Mouse (Mus musculus): Measurements from ENCODE around the gene Gab1. TPM values are rescaled to one million over a fixed set of nuclear protein-coding genes. Genes with fewer than 3 reads are reported as not detected.
A peak's percentile ranks its signal among the peaks of the same experiment; 100 is the strongest.
"Not testable (repeated sequence)": the region's sequence is repeated elsewhere in the genome, so short reads cannot be mapped to it uniquely, and the experiment has no call there.

Gene Gab1
- polyA plus RNA-seq, 1 experiment from 2014 or later: 12.8 TPM

- Histone ChIP-seq H3K36me3 (no peaks in the 10 kb centered on the region), H3K4me3 (no peak overlapping the region), H3K4me2 (no peak overlapping the region), H3K9me3 (no peaks in the 10 kb centered on the region), H3K27me3 (no peaks in the 10 kb centered on the region), H3K9ac (no peak overlapping the region), H3K27ac (replicated peaks) (no peak overlapping the region), H3K4me1 (replicated peaks) (no peaks in the 10 kb centered on the region)
- peak; percentile 72 for ATAC-seq (ENCODE audit: low read depth)
- WGBS: 34% methylated on average over 9 of the region's 9 CpGs
Measured at GRCm38 (mm10) chr8:80753017-80753715, 127.2 kb downstream of the Gab1 start.

- Histone ChIP-seq H3K4me1 (replicated peaks) (no peaks in the 10 kb centered on the region), H3K4me2 (no peak overlapping the region), H3K27me3 (no peaks in the 10 kb centered on the region), H3K9me3 (no peaks in the 10 kb centered on the region), H3K4me3 (no peak overlapping the region), H3K9ac (no peak overlapping the region), H3K36me3 (no peaks in the 10 kb centered on the region), H3K27ac (replicated peaks) (no peak overlapping the region)
- WGBS: 63% methylated on average over 7 of the region's 7 CpGs
- no peak for ATAC-seq (ENCODE audit: low read depth)
Measured at GRCm38 (mm10) chr8:80752429-80752828, 127.9 kb downstream of the Gab1 start.

- no peak overlapping the region for H3K4me3 ChIP-seq
- H3K4me1 ChIP-seq (replicated peaks): no peaks in the 10 kb centered on the region
- H3K27me3 ChIP-seq: no peaks in the 10 kb centered on the region
- H3K4me2 ChIP-seq: no peak overlapping the region
- no peak overlapping the region for H3K9ac ChIP-seq
- WGBS: 90% methylated on average over 4 of the region's 4 CpGs
- no peaks in the 10 kb centered on the region for H3K36me3 ChIP-seq
- no peak overlapping the region for H3K27ac ChIP-seq (replicated peaks)
- no peaks in the 10 kb centered on the region for H3K9me3 ChIP-seq
- ATAC-seq (ENCODE audit: low read depth): no peak
Measured at GRCm38 (mm10) chr8:80749091-80749490, 131.2 kb downstream of the Gab1 start.

DNA sequence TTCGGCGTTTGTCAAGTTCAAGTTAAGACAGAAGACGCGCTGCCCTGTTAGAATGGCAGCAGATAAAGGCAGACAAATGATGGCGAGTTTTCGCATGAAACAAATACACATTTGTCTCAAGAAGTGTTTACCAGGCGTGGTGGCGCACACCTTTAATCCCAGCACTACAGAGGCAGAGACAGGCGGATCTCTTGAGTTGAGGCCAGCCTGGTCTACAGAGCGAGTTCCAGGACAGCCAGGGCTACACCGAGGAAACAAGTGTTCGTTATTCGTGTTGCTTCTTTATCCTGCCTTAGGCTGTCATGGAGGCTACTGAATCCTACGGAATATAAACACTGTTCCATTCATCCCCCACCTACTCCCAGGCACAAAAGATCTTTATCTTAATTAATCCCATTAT lies 140.4 kb downstream of the Gab1 start:
- H3K27ac ChIP-seq (replicated peaks): peak overlapping the region; percentile 95
- no peaks in the 10 kb centered on the region for H3K27me3 ChIP-seq
- ATAC-seq (ENCODE audit: low read depth): peak; percentile 63
- peak overlapping the region; percentile 71 for H3K9ac ChIP-seq
- 17% methylated on average over 14 of the region's 14 CpGs for WGBS
- peaks cover 8% of the 10 kb centered on the region; the same call in 1 of the 2 replicates for H3K36me3 ChIP-seq
- peak overlapping the region; percentile 93 for H3K4me3 ChIP-seq
- H3K9me3 ChIP-seq: no peaks in the 10 kb centered on the region
- H3K4me2 ChIP-seq: peak overlapping the region; percentile 62
- peaks cover 8% of the 10 kb centered on the region for H3K4me1 ChIP-seq (replicated peaks)

DNA sequence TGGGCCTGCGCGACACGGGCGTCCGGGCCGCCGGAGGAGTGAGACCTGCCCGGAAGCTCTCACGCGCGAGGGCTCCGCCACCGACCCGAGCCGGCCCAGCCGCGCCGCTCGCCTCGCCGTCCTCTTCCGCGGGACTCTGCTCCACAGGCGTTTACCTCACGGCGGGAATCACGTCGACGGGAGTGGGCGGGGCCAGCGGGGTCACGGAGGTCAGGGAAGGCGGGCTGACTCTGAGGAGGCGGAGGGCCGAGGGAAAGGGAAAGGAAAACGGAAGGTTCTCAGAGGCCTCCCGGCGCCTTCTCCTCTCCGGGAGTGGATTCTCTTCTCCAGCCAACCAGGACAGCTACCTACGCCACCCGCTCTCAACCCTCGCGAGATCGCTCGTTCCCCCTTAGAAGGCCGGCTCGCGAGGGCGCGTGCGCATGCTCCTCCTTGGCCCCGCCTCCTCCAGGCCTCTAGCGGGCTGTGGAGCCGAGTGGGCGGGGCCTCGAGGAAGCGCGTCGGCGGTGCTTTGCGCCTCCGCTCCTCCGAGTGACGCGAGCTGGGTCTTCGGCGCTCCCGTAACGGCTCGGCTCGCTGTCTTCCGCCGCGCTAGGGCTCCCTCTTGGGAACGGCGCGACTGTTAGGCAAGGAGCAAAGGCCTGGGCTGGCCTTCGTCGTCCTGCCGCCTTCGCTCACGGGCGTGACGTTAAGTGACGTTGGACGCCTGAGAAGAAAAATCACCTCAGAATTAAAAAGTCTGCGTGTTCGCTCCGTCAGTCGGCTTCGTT lies 141.0 kb downstream of the Gab1 start, which contains the start of gene Smarca5:
Gene Smarca5, minus strand, starts transcription at position 343 of the 770 bp plus-strand sequence.
- peak within 1 kb of the TSS; percentile 99 for H3K27ac ChIP-seq (replicated peaks)
- peaks cover 11% of the 10 kb centered on the region; the same call in 1 of the 2 replicates for H3K36me3 ChIP-seq
- peak within 1 kb of the TSS; percentile 85 for H3K9ac ChIP-seq
- not testable (repeated sequence) for H3K4me1 ChIP-seq (replicated peaks); H3K9me3 ChIP-seq; H3K27me3 ChIP-seq
- peak; percentile 97 for ATAC-seq (ENCODE audit: low read depth)
- H3K4me2 ChIP-seq: peak within 1 kb of the TSS; percentile 89
- H3K4me3 ChIP-seq: peak within 1 kb of the TSS; percentile 93
- WGBS: 2% methylated on average over 77 of the region's 91 CpGs

GRCm38 (mm10) chr8:80738388-80739154 lies 141.7 kb downstream of the Gab1 start:
- H3K36me3 ChIP-seq: peaks cover 17% of the 10 kb centered on the region
- peak overlapping the region; percentile 85 for H3K9ac ChIP-seq
- peak overlapping the region; percentile 93 for H3K4me3 ChIP-seq
- no peaks in the 10 kb centered on the region for H3K9me3 ChIP-seq
- peak overlapping the region; percentile 99 for H3K27ac ChIP-seq (replicated peaks)
- H3K27me3 ChIP-seq: no peaks in the 10 kb centered on the region
- peak overlapping the region; percentile 89 for H3K4me2 ChIP-seq
- H3K4me1 ChIP-seq (replicated peaks): peaks cover 8% of the 10 kb centered on the region
- 1% methylated on average over 83 of the region's 84 CpGs for WGBS
- ATAC-seq (ENCODE audit: low read depth): peak; percentile 82

DNA sequence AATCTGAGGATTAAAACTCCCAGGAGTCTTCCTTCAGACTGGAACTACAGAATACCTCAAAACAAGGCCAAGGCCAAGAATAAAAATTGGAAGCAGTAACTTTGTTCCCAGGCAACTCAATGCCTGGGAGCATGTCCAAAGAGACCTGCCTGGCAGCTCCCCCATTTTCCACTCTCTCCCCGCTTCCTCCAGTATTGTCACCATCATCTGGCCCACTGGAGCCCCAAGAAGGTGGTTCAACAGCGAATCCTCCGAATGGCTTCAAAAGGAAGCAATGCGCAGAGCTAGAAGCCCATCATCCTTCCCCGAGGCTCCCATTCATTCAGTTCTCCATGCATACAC lies 142.3 kb downstream of the Gab1 start:
- peaks cover 8% of the 10 kb centered on the region for H3K4me1 ChIP-seq (replicated peaks)
- WGBS: 2% methylated on average over 5 of the region's 5 CpGs
- H3K27ac ChIP-seq (replicated peaks): peak overlapping the region; percentile 99
- no peaks in the 10 kb centered on the region for H3K27me3 ChIP-seq
- H3K4me3 ChIP-seq: peak overlapping the region; percentile 93
- H3K9me3 ChIP-seq: no peaks in the 10 kb centered on the region
- H3K36me3 ChIP-seq: peaks cover 21% of the 10 kb centered on the region
- peak overlapping the region; percentile 85 for H3K9ac ChIP-seq
- ATAC-seq (ENCODE audit: low read depth): no peak
- peak overlapping the region; percentile 89 for H3K4me2 ChIP-seq

GRCm38 (mm10) chr8:80732326-80732725 lies 148.0 kb downstream of the Gab1 start:
- Histone ChIP-seq H3K9ac (no peak overlapping the region), H3K36me3 (peaks cover 65% of the 10 kb centered on the region), H3K4me1 (replicated peaks) (peaks cover under 1% of the 10 kb centered on the region), H3K4me3 (no peak overlapping the region), H3K27me3 (no peaks in the 10 kb centered on the region), H3K27ac (replicated peaks) (no peak overlapping the region), H3K4me2 (no peak overlapping the region), H3K9me3 (no peaks in the 10 kb centered on the region)
- no peak for ATAC-seq (ENCODE audit: low read depth)

GRCm38 (mm10) chr8:80714461-80714860 lies 165.9 kb downstream of the Gab1 start:
- no peak overlapping the region for H3K4me3 ChIP-seq
- no peaks in the 10 kb centered on the region for H3K27me3 ChIP-seq
- H3K4me2 ChIP-seq: no peak overlapping the region
- no peak for ATAC-seq (ENCODE audit: low read depth)
- no peak overlapping the region for H3K27ac ChIP-seq (replicated peaks)
- no peak overlapping the region for H3K9ac ChIP-seq
- 0 out of 2 replicates have a peak, but pooled peaks cover 4% of the 10 kb centered on the region for H3K9me3 ChIP-seq
- H3K36me3 ChIP-seq: peaks cover 74% of the 10 kb centered on the region
- 86% methylated on average over 1 of the region's 1 CpGs for WGBS
- no peaks in the 10 kb centered on the region for H3K4me1 ChIP-seq (replicated peaks)

Other genes with a start within 250 kb of the Gab1 start
- gene Smarca5, start 141.0 kb downstream of the Gab1 start, polyA plus RNA-seq (2015; fragmentation: Nextera tagmentation; extraction: Ambion mirVana): 71.1 and 78.1 TPM in 2 replicates
- gene Usp38, start 134.4 kb upstream of the Gab1 start, polyA plus RNA-seq (2015; fragmentation: Nextera tagmentation; extraction: Ambion mirVana): 18.3 and 18.5 TPM in 2 replicates